Mouse (Mus musculus) testis, adult 2 months (tissue): ENCODE data around the gene 5730596B20Rik. TPM values are rescaled to one million over a fixed set of nuclear protein-coding genes. Genes with fewer than 3 reads are reported as not detected.

Experiments
- H3K27ac ChIP-seq: fragments of 200-500 bp; 2 replicates; pipeline ENCODE4 v1.5.1; 2012; ENCODE audit warnings: low read depth, low read length; ENCODE audit not compliant: control insufficient read depth, insufficient read depth
- H3K27me3 ChIP-seq: fragments of 200-500 bp; 2 replicates; pipeline ENCODE4 v1.6.1; 2012; ENCODE audit warnings: mild to moderate bottlenecking, low read length, moderate library complexity; ENCODE audit not compliant: control insufficient read depth, insufficient read depth
- H3K36me3 ChIP-seq: fragments of 200-500 bp; 2 replicates; pipeline ENCODE4 v1.6.1; 2012; ENCODE audit warnings: mild to moderate bottlenecking, low read length; ENCODE audit not compliant: control insufficient read depth, insufficient read depth
- H3K4me1 ChIP-seq: fragments of 200-500 bp; 2 replicates; pipeline ENCODE4 v1.6.1; 2012; ENCODE audit warnings: low read length; ENCODE audit not compliant: control insufficient read depth, insufficient read depth
- H3K4me3 ChIP-seq: fragments of 200-500 bp; 2 replicates; pipeline ENCODE4 v1.5.1; 2012; ENCODE audit warnings: low read depth, mild to moderate bottlenecking, low read length, moderate library complexity, mixed read lengths; ENCODE audit not compliant: control insufficient read depth
- CTCF ChIP-seq: fragments of 200-500 bp; IDR thresholded peaks from 2 replicates; pipeline ENCODE4 v1.5.1; 2012; ENCODE audit warnings: low read depth, mild to moderate bottlenecking, inconsistent platforms, low read length, moderate library complexity; ENCODE audit not compliant: control insufficient read depth, insufficient read depth, insufficient replicate concordance
- POLR2A ChIP-seq: fragments of 200-500 bp; IDR thresholded peaks from 2 replicates; pipeline ENCODE4 v1.6.1; 2012; ENCODE audit warnings: low read depth, mild to moderate bottlenecking, inconsistent platforms, low read length, moderate library complexity; ENCODE audit not compliant: control insufficient read depth
- polyA plus RNA-seq: library from polyadenylated mRNA; depleted of rRNA; stranded (reverse); fragments of >200 nt; gene quantifications from 2 replicates; pipeline ENCODE4 v1.2.3, GENCODE M21; 2012

Gene 5730596B20Rik
- polyA plus RNA-seq, 1 experiment: not detected

DNA sequence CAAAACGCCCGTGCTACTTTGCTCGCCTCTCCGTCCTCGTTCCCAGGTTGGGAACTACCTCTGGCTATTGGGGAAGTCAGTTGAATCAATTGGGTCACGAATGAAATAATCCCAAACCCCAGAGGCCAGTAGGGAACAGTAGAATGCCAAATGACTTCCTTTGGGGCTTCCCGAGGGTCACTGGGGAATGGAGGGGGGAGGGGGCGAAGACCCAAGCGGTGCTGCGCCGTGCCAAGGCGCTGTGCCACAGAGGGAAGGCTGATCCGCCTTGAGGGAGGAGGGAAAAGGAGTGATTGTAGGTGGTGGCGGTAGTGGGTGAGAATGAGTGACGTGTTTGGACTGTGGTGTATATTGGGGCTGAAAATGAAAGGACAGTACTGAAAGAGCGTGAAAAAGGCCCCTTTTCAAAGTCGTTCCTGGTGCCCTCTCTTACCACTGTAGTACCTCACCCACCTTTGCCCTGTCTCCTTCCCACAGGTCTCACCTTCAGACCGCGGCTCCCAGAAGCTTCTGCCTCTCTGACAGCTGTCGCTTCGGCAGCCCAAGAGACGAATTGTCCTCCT lies 35.3 kb downstream of the 5730596B20Rik start:
- Histone ChIP-seq H3K4me3 (peak overlapping the region; percentile 42), H3K27me3 (peaks cover 12% of the 10 kb centered on the region), H3K27ac (no peak overlapping the region), H3K36me3 (no peaks in the 10 kb centered on the region), H3K4me1 (peaks cover 25% of the 10 kb centered on the region)
- TF ChIP-seq POLR2A (no peak), CTCF (no peak)

DNA sequence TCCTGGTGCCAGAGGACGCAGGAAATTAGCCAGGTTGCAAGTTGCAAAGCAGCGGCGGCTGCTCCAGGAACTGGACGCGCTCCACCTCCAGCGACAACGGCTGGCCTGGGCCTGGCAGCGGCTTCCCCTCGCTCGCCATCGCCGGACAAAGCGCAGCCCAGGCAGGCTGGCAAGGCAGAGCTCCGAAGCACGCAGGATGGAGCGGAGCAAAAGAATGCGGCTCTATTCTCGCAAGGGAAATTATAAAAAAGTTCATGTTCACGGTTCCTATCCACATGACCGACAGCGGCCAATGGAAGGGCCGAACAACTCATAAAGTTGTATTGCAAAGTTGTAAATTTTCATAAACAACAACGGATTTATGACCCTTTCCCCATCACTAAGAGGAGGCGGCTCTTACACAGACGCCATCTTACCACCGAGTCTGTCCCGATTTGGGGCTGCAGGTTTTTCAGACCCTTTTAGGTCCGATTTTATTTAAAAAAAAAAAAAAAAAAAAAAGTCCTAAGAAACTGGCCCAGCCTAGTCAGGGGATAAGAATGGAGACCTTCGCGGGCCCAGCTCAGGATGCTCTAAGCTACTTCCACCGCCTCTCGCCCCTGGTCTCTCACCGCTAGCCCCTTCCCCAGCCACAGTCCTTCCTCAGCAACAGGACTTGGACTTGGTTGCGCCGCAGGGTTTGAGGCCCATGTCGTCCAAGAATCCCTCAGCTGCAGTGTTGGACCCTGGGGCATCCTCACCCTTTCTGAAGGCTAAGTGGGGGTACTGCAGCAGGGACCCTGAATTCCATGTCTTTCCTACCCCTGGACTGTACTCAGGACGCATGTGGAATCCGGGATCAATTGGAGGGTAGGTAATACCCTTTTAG lies 36.1 kb downstream of the 5730596B20Rik start, which contains the start of the genes Hoxa3 and Gm28308:
Hoxa3 (minus strand) TSS at position 218 of the 868 bp plus-strand sequence.
Gm28308 (minus strand) TSS at position 221 of the 868 bp plus-strand sequence.
- Histone ChIP-seq H3K27ac (no peak within 1 kb of the TSS), H3K36me3 (no peaks in the 10 kb centered on the region), H3K4me3 (peak within 1 kb of the TSS; percentile 42), H3K27me3 (peaks cover 14% of the 10 kb centered on the region), H3K4me1 (peaks cover 28% of the 10 kb centered on the region)
- no peak for TF ChIP-seq POLR2A
- no peak for TF ChIP-seq CTCF

DNA sequence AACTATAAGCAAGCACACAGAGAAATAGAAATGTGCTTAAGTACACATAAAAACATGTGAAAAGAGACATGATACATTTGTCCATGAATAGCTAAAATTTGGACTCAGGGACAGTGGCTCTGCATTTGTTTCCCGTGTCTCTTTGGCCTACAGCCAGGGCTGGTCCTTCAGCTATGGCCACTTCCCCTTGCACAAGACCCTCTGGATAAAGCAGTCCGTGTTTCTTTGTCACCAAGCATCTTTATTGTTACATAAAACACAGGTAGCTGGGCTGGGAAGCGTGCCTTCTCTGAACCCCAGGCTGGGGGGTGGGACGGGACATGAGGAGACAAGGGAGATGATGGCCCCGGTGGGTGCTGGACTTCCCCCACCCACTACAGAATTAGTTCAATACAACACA lies 37.0 kb downstream of the 5730596B20Rik start:
- H3K36me3 ChIP-seq: no peaks in the 10 kb centered on the region
- TF ChIP-seq POLR2A (no peak), CTCF (no peak)
- H3K27me3 ChIP-seq: peaks cover 16% of the 10 kb centered on the region
- H3K27ac ChIP-seq: no peak overlapping the region
- H3K4me3 ChIP-seq: no peak overlapping the region
- H3K4me1 ChIP-seq: peaks cover 26% of the 10 kb centered on the region

DNA sequence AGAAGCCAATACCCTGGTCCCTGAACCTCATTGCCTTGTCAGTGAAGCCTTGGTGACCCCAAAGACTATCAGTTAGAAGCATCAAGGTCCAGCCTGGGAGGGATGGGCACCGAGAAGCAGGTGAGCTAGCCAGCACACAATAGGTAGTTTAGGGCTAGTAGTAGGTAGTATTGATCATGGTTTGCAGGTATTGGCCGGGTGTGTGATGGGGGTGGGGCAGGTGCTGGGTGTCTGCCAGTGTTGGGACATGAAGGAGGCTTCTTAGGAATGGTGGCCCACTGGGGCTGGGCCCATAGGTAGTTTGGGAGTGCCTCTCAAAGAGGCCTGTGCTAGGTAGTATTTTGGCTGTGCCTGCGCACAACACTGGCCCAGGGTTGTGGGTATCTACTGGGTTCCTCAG lies 37.8 kb downstream of the 5730596B20Rik start:
- Histone ChIP-seq H3K4me1 (peaks cover 26% of the 10 kb centered on the region), H3K27me3 (peaks cover 15% of the 10 kb centered on the region), H3K27ac (no peak overlapping the region), H3K4me3 (no peak overlapping the region), H3K36me3 (no peaks in the 10 kb centered on the region)
- TF ChIP-seq POLR2A: no peak
- TF ChIP-seq CTCF: no peak

DNA sequence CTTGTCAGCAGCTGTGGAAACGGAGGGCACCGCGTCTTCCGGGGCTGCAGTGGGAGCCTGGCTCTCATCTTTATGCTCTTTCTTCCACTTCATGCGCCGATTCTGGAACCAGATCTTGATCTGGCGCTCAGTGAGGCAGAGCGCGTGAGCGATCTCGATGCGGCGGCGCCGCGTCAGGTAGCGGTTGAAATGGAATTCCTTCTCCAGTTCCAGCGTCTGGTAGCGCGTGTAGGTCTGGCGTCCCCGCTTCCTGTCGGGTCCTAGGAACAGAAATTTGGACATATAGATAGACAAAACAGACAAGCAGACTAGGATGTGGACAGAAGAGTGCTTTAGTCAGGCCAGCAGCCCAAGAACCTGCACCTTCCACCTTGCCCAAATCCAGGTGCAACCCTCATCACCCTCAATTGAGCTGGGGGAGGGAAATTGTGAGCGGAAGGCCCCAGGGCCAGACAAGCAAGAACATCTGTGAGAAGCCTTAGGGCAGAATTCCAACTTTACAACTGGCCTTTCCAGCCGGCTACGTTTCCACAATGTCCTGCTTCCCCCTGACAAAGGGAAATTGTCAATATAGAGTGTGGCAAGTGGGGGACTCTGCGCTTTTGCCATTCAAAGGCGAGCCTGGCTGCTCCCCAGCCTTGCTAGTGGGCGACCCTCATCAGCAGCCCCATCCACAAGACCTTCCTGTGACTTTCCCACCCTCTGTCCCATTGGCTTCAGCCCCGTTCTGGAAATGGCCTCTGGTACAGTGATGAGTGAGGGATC lies 38.7 kb downstream of the 5730596B20Rik start:
- Histone ChIP-seq H3K4me3 (peak overlapping the region; percentile 66), H3K27ac (no peak overlapping the region), H3K36me3 (no peaks in the 10 kb centered on the region), H3K4me1 (peaks cover 26% of the 10 kb centered on the region), H3K27me3 (peaks cover 15% of the 10 kb centered on the region)
- no peak for TF ChIP-seq CTCF
- TF ChIP-seq POLR2A: no peak

DNA sequence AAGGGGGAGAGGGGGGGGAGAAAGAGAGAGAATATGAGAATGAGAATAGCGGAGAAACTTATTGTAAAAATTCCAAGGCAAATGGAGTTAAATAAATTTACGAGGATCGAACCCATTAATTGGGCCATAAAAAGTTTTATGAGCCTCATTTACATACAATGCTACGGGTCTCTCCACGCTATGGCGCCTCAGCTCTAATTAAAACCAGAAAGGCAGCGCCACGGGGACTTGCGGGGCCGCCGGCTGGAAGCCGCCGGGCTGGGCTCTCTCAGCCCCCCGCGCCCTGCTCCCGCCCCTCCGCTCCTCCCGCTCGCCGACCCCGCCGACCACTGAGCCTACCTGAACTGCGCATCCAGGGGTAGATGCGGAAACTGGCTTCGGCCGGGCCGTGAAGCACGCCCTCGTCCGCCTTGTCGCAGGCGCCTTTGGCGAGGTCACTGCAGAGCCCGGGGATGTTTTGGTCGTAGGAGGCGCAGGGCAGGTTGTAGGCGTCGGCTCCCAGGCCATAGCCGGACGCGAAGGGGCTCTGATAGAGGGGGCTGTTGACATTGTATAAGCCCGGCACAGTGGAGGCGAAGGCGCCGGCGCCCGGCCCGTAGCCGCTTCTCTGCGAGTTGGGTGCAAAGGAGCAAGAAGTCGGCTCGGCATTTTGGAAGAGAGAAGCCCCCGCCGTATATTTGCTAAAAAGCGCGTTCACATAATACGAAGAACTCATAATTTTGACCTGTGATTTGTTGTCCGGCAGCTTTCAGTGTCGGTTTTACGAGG lies 39.6 kb downstream of the 5730596B20Rik start:
- Histone ChIP-seq H3K27ac (no peak overlapping the region), H3K36me3 (no peaks in the 10 kb centered on the region), H3K4me3 (peak overlapping the region; percentile 49), H3K27me3 (peaks cover 12% of the 10 kb centered on the region), H3K4me1 (peaks cover 33% of the 10 kb centered on the region)
- TF ChIP-seq POLR2A (no peak), CTCF (no peak)

DNA sequence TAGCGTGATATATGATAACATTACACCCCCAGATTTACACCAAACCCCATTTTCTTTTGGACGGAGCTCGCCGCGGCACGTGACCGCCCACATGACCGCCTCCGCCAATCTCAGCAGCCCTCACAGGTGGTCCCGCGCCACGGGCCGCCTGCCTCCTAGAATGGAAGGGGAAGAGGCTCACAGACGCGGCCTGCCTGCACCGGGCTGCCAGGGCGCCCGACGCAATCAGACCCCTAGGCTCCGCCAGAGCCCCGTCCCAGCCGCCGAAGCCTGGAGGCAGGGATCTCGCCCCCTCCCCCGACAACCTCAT lies 40.1 kb downstream of the 5730596B20Rik start:
- no peak for TF ChIP-seq POLR2A
- no peak for TF ChIP-seq CTCF
- no peaks in the 10 kb centered on the region for H3K36me3 ChIP-seq

More for the DNA sequence above, 40.1 kb downstream of the 5730596B20Rik start:
- H3K4me1 ChIP-seq: peaks cover 38% of the 10 kb centered on the region
- H3K27ac ChIP-seq: no peak overlapping the region
- H3K4me3 ChIP-seq: peak overlapping the region; percentile 49
- H3K27me3 ChIP-seq: peaks cover 12% of the 10 kb centered on the region
